Mouse (Mus musculus): ENCODE measurements around the gene Nxn. TPM values are rescaled to one million over a fixed set of nuclear protein-coding genes. Genes with fewer than 3 reads are reported as not detected.

Gene Nxn
- polyA plus RNA-seq (2015; fragmentation: Nextera tagmentation; extraction: Ambion mirVana), result 72.1 and 74.8 TPM in 2 replicates

GRCm38 (mm10) chr11:76398798-76399586, at the start of gene Nxn:
Nxn (minus strand) TSS chr11:76399140.
- peak; percentile 89 for ATAC-seq (ENCODE audit: insufficient number of reproducible peaks, low FRiP score, low TSS enrichment, low read depth)
- Histone ChIP-seq H3K4me2 (replicated peaks) (peak within 1 kb of the TSS; percentile 74), H3K27me3 (no peaks in the 10 kb centered on the region), H3K36me3 (no peaks in the 10 kb centered on the region), H3K4me3 (replicated peaks) (peak within 1 kb of the TSS; percentile 86), H3K9me3 (replicated peaks) (no peaks in the 10 kb centered on the region), H3K27ac (replicated peaks) (peak within 1 kb of the TSS; percentile 88), H3K4me1 (peaks cover 38% of the 10 kb centered on the region), H3K9ac (peak within 1 kb of the TSS; percentile 90)
- under 1% methylated on average over 60 of the region's 70 CpGs for WGBS

- Histone ChIP-seq H3K4me1 (peaks cover 51% of the 10 kb centered on the region), H3K9me3 (replicated peaks) (no peaks in the 10 kb centered on the region), H3K36me3 (peaks cover 22% of the 10 kb centered on the region), H3K4me3 (replicated peaks) (no peak overlapping the region), H3K27ac (replicated peaks) (peak overlapping the region; percentile 29; the same call in 1 of the 2 replicates), H3K27me3 (no peaks in the 10 kb centered on the region), H3K9ac (no peak overlapping the region), H3K4me2 (replicated peaks) (no peak overlapping the region)
- WGBS, result 7% methylated on average over 10 of the region's 10 CpGs
- ATAC-seq (ENCODE audit: insufficient number of reproducible peaks, low FRiP score, low TSS enrichment, low read depth), result 0 out of 2 replicates have a peak, but pooled peaks have one; percentile 47
These were observed 47.3 kb upstream of the Nxn start for GRCm38 (mm10) chr11:76446251-76446650.

- ATAC-seq (ENCODE audit: insufficient number of reproducible peaks, low FRiP score, low TSS enrichment, low read depth), result no peak
- H3K9me3 ChIP-seq (replicated peaks), result no peaks in the 10 kb centered on the region
- no peak overlapping the region for H3K4me3 ChIP-seq (replicated peaks)
- 0 out of 2 replicates have a peak overlapping the region, but pooled peaks have one; percentile 29 for H3K27ac ChIP-seq (replicated peaks)
- H3K4me1 ChIP-seq, result peaks cover 52% of the 10 kb centered on the region
- H3K27me3 ChIP-seq, result no peaks in the 10 kb centered on the region
- 32% methylated on average over 8 of the region's 8 CpGs for WGBS
- H3K9ac ChIP-seq, result no peak overlapping the region
- no peak overlapping the region for H3K4me2 ChIP-seq (replicated peaks)
- peaks cover 16% of the 10 kb centered on the region for H3K36me3 ChIP-seq
These were observed 46.5 kb upstream of the Nxn start for GRCm38 (mm10) chr11:76445459-76445858.

GRCm38 (mm10) chr11:76439666-76440065, 40.7 kb upstream of the Nxn start:
- no peak overlapping the region for H3K4me3 ChIP-seq (replicated peaks)
- no peaks in the 10 kb centered on the region for H3K9me3 ChIP-seq (replicated peaks)
- no peak for ATAC-seq (ENCODE audit: insufficient number of reproducible peaks, low FRiP score, low TSS enrichment, low read depth)
- no peak overlapping the region for H3K27ac ChIP-seq (replicated peaks)
- H3K36me3 ChIP-seq, result peaks cover 14% of the 10 kb centered on the region
- WGBS, result 24% methylated on average over 3 of the region's 3 CpGs
- H3K4me1 ChIP-seq, result peaks cover 54% of the 10 kb centered on the region
- no peak overlapping the region for H3K9ac ChIP-seq
- H3K27me3 ChIP-seq, result no peaks in the 10 kb centered on the region
- no peak overlapping the region for H3K4me2 ChIP-seq (replicated peaks)

- peak overlapping the region; percentile 49 for H3K4me3 ChIP-seq (replicated peaks)
- H3K9me3 ChIP-seq (replicated peaks), result no peaks in the 10 kb centered on the region
- no peaks in the 10 kb centered on the region for H3K27me3 ChIP-seq
- 2% methylated on average over 27 of the region's 28 CpGs for WGBS
- H3K36me3 ChIP-seq, result peaks cover 9% of the 10 kb centered on the region; the same call in 1 of the 2 replicates
- H3K4me2 ChIP-seq (replicated peaks), result peak overlapping the region; percentile 74
- peak overlapping the region; percentile 51 for H3K9ac ChIP-seq
- peaks cover 67% of the 10 kb centered on the region for H3K4me1 ChIP-seq
- peak overlapping the region; percentile 88 for H3K27ac ChIP-seq (replicated peaks)
- peak; percentile 86 for ATAC-seq (ENCODE audit: insufficient number of reproducible peaks, low FRiP score, low TSS enrichment, low read depth)
These were observed 38.0 kb upstream of the Nxn start for GRCm38 (mm10) chr11:76436864-76437437.

- H3K4me1 ChIP-seq, result peaks cover 70% of the 10 kb centered on the region
- peak overlapping the region; percentile 49 for H3K4me3 ChIP-seq (replicated peaks)
- H3K36me3 ChIP-seq, result peaks cover 9% of the 10 kb centered on the region; the same call in 1 of the 2 replicates
- H3K9me3 ChIP-seq (replicated peaks), result no peaks in the 10 kb centered on the region
- WGBS, result 82% methylated on average over 5 of the region's 5 CpGs
- no peaks in the 10 kb centered on the region for H3K27me3 ChIP-seq
- peak overlapping the region; percentile 74 for H3K4me2 ChIP-seq (replicated peaks)
- no peak for ATAC-seq (ENCODE audit: insufficient number of reproducible peaks, low FRiP score, low TSS enrichment, low read depth)
- 0 out of 2 replicates have a peak overlapping the region, but pooled peaks have one; percentile 6 for H3K9ac ChIP-seq
- H3K27ac ChIP-seq (replicated peaks), result peak overlapping the region; percentile 88; the same call in 1 of the 2 replicates
These were observed 37.1 kb upstream of the Nxn start for GRCm38 (mm10) chr11:76436009-76436408.

GRCm38 (mm10) chr11:76429966-76430631, 31.2 kb upstream of the Nxn start:
- ATAC-seq (ENCODE audit: insufficient number of reproducible peaks, low FRiP score, low TSS enrichment, low read depth), result peak; percentile 82
- no peak overlapping the region for H3K9ac ChIP-seq
- no peaks in the 10 kb centered on the region for H3K9me3 ChIP-seq (replicated peaks)
- no peak overlapping the region; the same call in 1 of the 2 replicates for H3K4me2 ChIP-seq (replicated peaks)
- 24% methylated on average over 6 of the region's 6 CpGs for WGBS
- peaks cover 61% of the 10 kb centered on the region for H3K4me1 ChIP-seq
- peaks cover 8% of the 10 kb centered on the region; the same call in 1 of the 2 replicates for H3K36me3 ChIP-seq
- H3K4me3 ChIP-seq (replicated peaks), result no peak overlapping the region
- peak overlapping the region; percentile 92 for H3K27ac ChIP-seq (replicated peaks)
- no peaks in the 10 kb centered on the region for H3K27me3 ChIP-seq

GRCm38 (mm10) chr11:76429556-76429955, 30.6 kb upstream of the Nxn start:
- peak overlapping the region; percentile 92 for H3K27ac ChIP-seq (replicated peaks)
- no peak overlapping the region for H3K4me3 ChIP-seq (replicated peaks)
- H3K36me3 ChIP-seq, result peaks cover 14% of the 10 kb centered on the region
- peaks cover 56% of the 10 kb centered on the region for H3K4me1 ChIP-seq
- ATAC-seq (ENCODE audit: insufficient number of reproducible peaks, low FRiP score, low TSS enrichment, low read depth), result 0 out of 2 replicates have a peak, but pooled peaks have one; percentile 32
- no peak overlapping the region for H3K9ac ChIP-seq
- H3K9me3 ChIP-seq (replicated peaks), result no peaks in the 10 kb centered on the region
- no peaks in the 10 kb centered on the region for H3K27me3 ChIP-seq
- WGBS, result 33% methylated on average over 7 of the region's 7 CpGs
- no peak overlapping the region; the same call in 1 of the 2 replicates for H3K4me2 ChIP-seq (replicated peaks)

- H3K4me2 ChIP-seq (replicated peaks), result no peak overlapping the region
- H3K27me3 ChIP-seq, result no peaks in the 10 kb centered on the region
- H3K9me3 ChIP-seq (replicated peaks), result no peaks in the 10 kb centered on the region
- no peak for ATAC-seq (ENCODE audit: insufficient number of reproducible peaks, low FRiP score, low TSS enrichment, low read depth)
- H3K4me3 ChIP-seq (replicated peaks), result no peak overlapping the region
- H3K36me3 ChIP-seq, result peaks cover 17% of the 10 kb centered on the region
- WGBS, result 49% methylated on average over 4 of the region's 4 CpGs
- peaks cover 51% of the 10 kb centered on the region for H3K4me1 ChIP-seq
- H3K9ac ChIP-seq, result no peak overlapping the region
- peak overlapping the region; percentile 92 for H3K27ac ChIP-seq (replicated peaks)
These were observed 30.1 kb upstream of the Nxn start for GRCm38 (mm10) chr11:76429046-76429445.

GRCm38 (mm10) chr11:76427781-76428180, 28.8 kb upstream of the Nxn start:
- no peak for ATAC-seq (ENCODE audit: insufficient number of reproducible peaks, low FRiP score, low TSS enrichment, low read depth)
- no peaks in the 10 kb centered on the region for H3K27me3 ChIP-seq
- WGBS, result 66% methylated on average over 3 of the region's 3 CpGs
- no peaks in the 10 kb centered on the region for H3K9me3 ChIP-seq (replicated peaks)
- H3K27ac ChIP-seq (replicated peaks), result no peak overlapping the region
- peaks cover 47% of the 10 kb centered on the region for H3K4me1 ChIP-seq
- peaks cover 30% of the 10 kb centered on the region for H3K36me3 ChIP-seq
- no peak overlapping the region for H3K9ac ChIP-seq
- H3K4me3 ChIP-seq (replicated peaks), result no peak overlapping the region
- H3K4me2 ChIP-seq (replicated peaks), result no peak overlapping the region

- peaks cover 43% of the 10 kb centered on the region for H3K36me3 ChIP-seq
- no peaks in the 10 kb centered on the region for H3K27me3 ChIP-seq
- no peak overlapping the region for H3K4me2 ChIP-seq (replicated peaks)
- no peak for ATAC-seq (ENCODE audit: insufficient number of reproducible peaks, low FRiP score, low TSS enrichment, low read depth)
- H3K27ac ChIP-seq (replicated peaks), result no peak overlapping the region
- WGBS, result 73% methylated on average over 6 of the region's 6 CpGs
- H3K4me3 ChIP-seq (replicated peaks), result no peak overlapping the region
- H3K4me1 ChIP-seq, result peaks cover 31% of the 10 kb centered on the region
- no peak overlapping the region for H3K9ac ChIP-seq
- H3K9me3 ChIP-seq (replicated peaks), result no peaks in the 10 kb centered on the region
These were observed 26.8 kb upstream of the Nxn start for GRCm38 (mm10) chr11:76425749-76426148.
